Mouse (Mus musculus) CH12.LX (cell line): ENCODE measurements around the gene Afg1l.

Source experiments
- CTCF ChIP-seq, 2 experiments: IDR thresholded peaks in 1 of 2; conservative IDR thresholded peaks in 1 of 2; 2 replicates each; pipeline ENCODE4 v1.5.1; 2011 to 2012; ENCODE audit warnings: low read depth in 2 of 2, low read length in 2 of 2, improper control_type of control experiment in 1 of 2, inconsistent platforms in 1 of 2, mild to moderate bottlenecking in 1 of 2, moderate library complexity in 1 of 2
- E2F4 ChIP-seq: IDR thresholded peaks from 2 replicates; pipeline ENCODE4 v1.6.1; 2011; ENCODE audit warnings: low read depth, low read length, improper control_type of control experiment; ENCODE audit not compliant: insufficient replicate concordance
- HCFC1 ChIP-seq: IDR thresholded peaks from 2 replicates; pipeline ENCODE4 v1.6.1; 2012; ENCODE audit warnings: low read depth, mild to moderate bottlenecking, inconsistent platforms, low read length, improper control_type of control experiment
- JUND ChIP-seq: conservative IDR thresholded peaks from 2 replicates; pipeline ENCODE4 v1.6.1; 2011; ENCODE audit warnings: low read depth, low read length, improper control_type of control experiment
- RAD21 ChIP-seq: IDR thresholded peaks from 2 replicates; pipeline ENCODE4 v1.6.1; 2011; ENCODE audit warnings: low read depth, mild to moderate bottlenecking, low read length, improper control_type of control experiment, moderate library complexity
- USF1 ChIP-seq: IDR thresholded peaks from 2 replicates; pipeline ENCODE4 v1.6.1; 2014; ENCODE audit warnings: low read depth, mild to moderate bottlenecking, inconsistent platforms, low read length, improper control_type of control experiment

DNA sequence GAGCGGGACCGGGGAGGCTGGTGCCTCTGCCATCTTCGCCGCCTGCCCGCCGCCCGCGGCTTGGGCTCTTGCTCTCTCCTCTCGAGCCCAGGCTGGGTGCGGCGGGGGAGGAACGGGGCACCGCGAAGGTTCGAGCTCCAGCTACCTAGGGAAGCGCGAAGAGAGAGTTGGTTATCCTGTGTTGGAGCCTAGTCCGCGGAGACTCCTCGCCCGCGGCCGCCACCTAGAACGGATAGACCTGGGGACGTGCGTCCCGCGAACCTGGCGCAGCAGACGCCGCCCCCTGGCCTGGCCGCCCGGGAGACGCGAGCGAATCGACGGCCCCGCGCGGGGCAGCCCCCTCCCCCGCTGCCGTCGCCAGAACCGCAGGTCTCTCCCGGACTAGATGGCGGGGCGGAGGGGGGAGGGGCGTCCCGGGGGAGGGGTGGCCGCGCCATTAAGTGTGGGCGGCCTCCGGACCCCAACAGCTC is 202.9 kb downstream of the Afg1l start:
- TF ChIP-seq E2F4, result no peak
- no peak for TF ChIP-seq CTCF (conservative IDR thresholded peaks at IDR 0.05 in 1 of 2, IDR thresholded peaks at IDR 0.05 in 1 of 2; ENCODE audit: low read depth in 2 of 2, low read length in 2 of 2)
- no peak for TF ChIP-seq USF1
- no peak for TF ChIP-seq JUND
- no peak for TF ChIP-seq HCFC1
- TF ChIP-seq RAD21, result no peak
